Mouse (Mus musculus): ENCODE measurements around the gene Runx3.

DNA sequence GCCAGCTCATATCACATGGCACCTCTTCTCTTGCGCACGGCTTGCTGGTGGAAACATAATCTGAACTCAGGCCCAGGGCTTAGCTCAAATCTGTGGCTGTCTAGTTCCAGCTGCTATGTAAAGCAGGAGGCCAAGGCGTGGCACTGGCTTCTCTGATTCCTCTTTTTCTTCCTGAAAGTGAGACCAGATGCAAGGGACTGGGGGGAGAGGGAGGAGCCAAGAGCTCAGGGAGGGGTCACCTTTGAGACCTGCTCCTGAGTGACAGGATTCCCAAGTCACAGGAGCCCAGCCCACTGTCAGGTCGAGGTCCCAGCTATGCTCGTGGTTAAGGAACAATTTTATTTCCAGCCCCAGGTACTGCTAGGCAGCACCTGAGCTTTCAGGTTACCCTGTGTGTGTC, 4.1 kb upstream of the Runx3 start:
- TF ChIP-seq CTCF (IDR thresholded peaks at IDR 0.05; ENCODE audit: insufficient read depth, low read depth, low read length) (no peak), POLR2A (IDR thresholded peaks at IDR 0.05; ENCODE audit: insufficient read depth, low read depth, low read length) (no peak)

Measured in olfactory bulb, adult 2 months (tissue).